8 mouse cellular contexts compared by ENCODE assay signal in genomic region chr4:126227077-126227761, GRCm38 (mm10). TPM values are rescaled to one million over a fixed set of nuclear protein-coding genes. Genes with fewer than 3 reads are reported as not detected.
DNase-seq lines count a peak whose midpoint lies in the region; ATAC-seq and TF ChIP-seq lines count a peak whose summit lies in the region.

No protein-coding gene starts in this region.

- no peaks in the 10 kb centered on the region for H3K9me3 ChIP-seq in embryonic facial prominence, embryonic 15.5 days (replicated peaks)
- H3K9me3 ChIP-seq in limb, embryonic 14.5 days (ENCODE audit: control insufficient read depth, low read length) = no peaks in the 10 kb centered on the region
- H3K9me3 ChIP-seq in midbrain, embryonic 16.5 days (replicated peaks; ENCODE audit: control insufficient read depth, low read length, poor library complexity, severe bottlenecking) = no peaks in the 10 kb centered on the region

- H3K27ac ChIP-seq in bone marrow, adult 2 months (ENCODE audit: control insufficient read depth, insufficient read depth, low read depth, low read length, poor library complexity) = no peak overlapping the region
- peak overlapping the region; percentile 71 for H3K27ac ChIP-seq in embryonic facial prominence, embryonic 15.5 days (replicated peaks)
- H3K27ac ChIP-seq in limb, embryonic 14.5 days (replicated peaks; ENCODE audit: low read depth, low read length) = no peak overlapping the region
- H3K27ac ChIP-seq in midbrain, embryonic 16.5 days (ENCODE audit: low read length) = no peak overlapping the region

- peak; percentile 86 for DNase-seq in A20 (ENCODE audit: low read depth, low spot score)
- DNase-seq in heart, adult 9 months (ENCODE audit: low spot score in 2 of 2) = peak; percentile 89 to 93
- peak; percentile 93 for DNase-seq in kidney, adult 9 months
- DNase-seq in limb, embryonic 14.5 days (ENCODE audit: low spot score) = peak; percentile 85
- DNase-seq in spleen, postnatal 10 days (ENCODE audit: low spot score in 2 of 2) = peak; percentile 82 to 90

- WGBS in bone marrow, adult 2 months = 9% methylated on average over 18 of the region's 18 CpGs
- WGBS in embryonic facial prominence, embryonic 15.5 days = 4% methylated on average over 18 of the region's 18 CpGs
- 6% methylated on average over 18 of the region's 18 CpGs for WGBS in limb, embryonic 14.5 days
- 8% methylated on average over 18 of the region's 18 CpGs for WGBS in midbrain, embryonic 16.5 days

- no peaks in the 10 kb centered on the region for H3K27me3 ChIP-seq in embryonic facial prominence, embryonic 15.5 days
- no peaks in the 10 kb centered on the region for H3K27me3 ChIP-seq in limb, embryonic 14.5 days (ENCODE audit: control insufficient read depth, insufficient read depth, low read length)
- H3K27me3 ChIP-seq in midbrain, embryonic 16.5 days (ENCODE audit: control insufficient read depth, insufficient read depth, low read depth, low read length) = no peaks in the 10 kb centered on the region

- peak overlapping the region; percentile 4; the same call in 1 of the 2 replicates for H3K9ac ChIP-seq in embryonic facial prominence, embryonic 15.5 days
- H3K9ac ChIP-seq in limb, embryonic 14.5 days (ENCODE audit: low read depth, low read length, severe bottlenecking) = no peak overlapping the region
- H3K9ac ChIP-seq in midbrain, embryonic 16.5 days (ENCODE audit: low read depth, low read length) = no peak overlapping the region

- H3K4me1 ChIP-seq in bone marrow, adult 2 months (ENCODE audit: control insufficient read depth, insufficient read depth, low read length) = no peaks in the 10 kb centered on the region
- peaks cover 9% of the 10 kb centered on the region for H3K4me1 ChIP-seq in embryonic facial prominence, embryonic 15.5 days
- no peaks in the 10 kb centered on the region for H3K4me1 ChIP-seq in limb, embryonic 14.5 days (ENCODE audit: control insufficient read depth, insufficient read depth, low read length)
- peaks cover 8% of the 10 kb centered on the region for H3K4me1 ChIP-seq in midbrain, embryonic 16.5 days (ENCODE audit: control insufficient read depth, insufficient read depth, low read length)

- peak overlapping the region; percentile 71 for H3K4me2 ChIP-seq in embryonic facial prominence, embryonic 15.5 days (replicated peaks)
- peak overlapping the region; percentile 44 for H3K4me2 ChIP-seq in limb, embryonic 14.5 days (replicated peaks; ENCODE audit: low read depth, low read length, severe bottlenecking)
- peak overlapping the region; percentile 52 for H3K4me2 ChIP-seq in midbrain, embryonic 16.5 days (ENCODE audit: low read length)

- no peak for TF ChIP-seq POLR2A in bone marrow, adult 2 months (IDR thresholded peaks at IDR 0.05; ENCODE audit: borderline replicate concordance, control insufficient read depth, low read depth, low read length)
- no peak for TF ChIP-seq POLR2A in limb, embryonic 14.5 days (IDR thresholded peaks at IDR 0.05; ENCODE audit: borderline replicate concordance, extremely low read depth, insufficient read depth, insufficient read length)

- H3K36me3 ChIP-seq in embryonic facial prominence, embryonic 15.5 days = peaks cover 20% of the 10 kb centered on the region
- H3K36me3 ChIP-seq in limb, embryonic 14.5 days (ENCODE audit: control insufficient read depth, insufficient read depth, low read length) = peaks cover 23% of the 10 kb centered on the region
- H3K36me3 ChIP-seq in midbrain, embryonic 16.5 days (ENCODE audit: control insufficient read depth, insufficient read depth, low read length) = peaks cover 15% of the 10 kb centered on the region

- ATAC-seq in embryonic facial prominence, embryonic 15.5 days (ENCODE audit: insufficient number of reproducible peaks, low FRiP score, low TSS enrichment, low read depth) = peak; percentile 82
- peak; percentile 56; the same call in 1 of the 2 replicates for ATAC-seq in limb, embryonic 14.5 days (ENCODE audit: low FRiP score, low read depth)
- peak; percentile 68 for ATAC-seq in midbrain, embryonic 16.5 days

- H3K4me3 ChIP-seq in bone marrow, adult 2 months (replicated peaks; ENCODE audit: control insufficient read depth, low read depth, low read length) = no peak overlapping the region
- H3K4me3 ChIP-seq in embryonic facial prominence, embryonic 15.5 days (replicated peaks) = peak overlapping the region; percentile 37
- peak overlapping the region; percentile 19 for H3K4me3 ChIP-seq in limb, embryonic 14.5 days (replicated peaks; ENCODE audit: low read length)
- H3K4me3 ChIP-seq in midbrain, embryonic 16.5 days (ENCODE audit: low read depth, low read length) = peak overlapping the region; percentile 24

- peak; percentile 83 for TF ChIP-seq CTCF in bone marrow, adult 2 months (IDR thresholded peaks at IDR 0.05; ENCODE audit: control insufficient read depth, insufficient read depth, low read length)

RNA-seq across cellular contexts. Expression of gene Thrap3, which starts 24.7 kb away (rescaled TPM):
- polyA plus RNA-seq in bone marrow, adult 2 months (2011; ENCODE audit: insufficient read depth, insufficient read length, low replicate concordance, missing spikeins) = 133 and 198 TPM in 2 replicates
- 191 and 208 TPM in 2 replicates for polyA plus RNA-seq in embryonic facial prominence, embryonic 15.5 days (2015; fragmentation: Nextera tagmentation; extraction: Ambion mirVana)
- 168 and 191 TPM in 2 replicates for polyA plus RNA-seq in limb, embryonic 14.5 days (2012; rRNA removed)
- polyA plus RNA-seq in limb, embryonic 14.5 days (2014; fragmentation: Nextera tagmentation; extraction: Ambion mirVana) = 204 and 229 TPM in 2 replicates
- 124 and 137 TPM in 2 replicates for polyA plus RNA-seq in midbrain, embryonic 16.5 days (2015; fragmentation: Nextera tagmentation; extraction: Ambion mirVana)

RNA-seq across cellular contexts. Expression of gene Map7d1, which starts 28.9 kb away (rescaled TPM):
- polyA plus RNA-seq in bone marrow, adult 2 months (2011; ENCODE audit: insufficient read depth, insufficient read length, low replicate concordance, missing spikeins) = 28.7 and 45.5 TPM in 2 replicates
- polyA plus RNA-seq in embryonic facial prominence, embryonic 15.5 days (2015; fragmentation: Nextera tagmentation; extraction: Ambion mirVana) = 59.9 and 60.4 TPM in 2 replicates
- polyA plus RNA-seq in limb, embryonic 14.5 days (2012; rRNA removed) = 113 and 119 TPM in 2 replicates
- 58.3 and 68.4 TPM in 2 replicates for polyA plus RNA-seq in limb, embryonic 14.5 days (2014; fragmentation: Nextera tagmentation; extraction: Ambion mirVana)
- polyA plus RNA-seq in midbrain, embryonic 16.5 days (2015; fragmentation: Nextera tagmentation; extraction: Ambion mirVana) = 66.1 and 68.2 TPM in 2 replicates

RNA-seq across cellular contexts. Expression of gene Trappc3, which starts 34.9 kb away (rescaled TPM):
- polyA plus RNA-seq in bone marrow, adult 2 months (2011; ENCODE audit: insufficient read depth, insufficient read length, low replicate concordance, missing spikeins) = 24.1 and 32.5 TPM in 2 replicates
- polyA plus RNA-seq in embryonic facial prominence, embryonic 15.5 days (2015; fragmentation: Nextera tagmentation; extraction: Ambion mirVana) = 124 and 132 TPM in 2 replicates
- polyA plus RNA-seq in limb, embryonic 14.5 days (2012; rRNA removed) = 93.6 and 113 TPM in 2 replicates
- 34.5 and 38.3 TPM in 2 replicates for polyA plus RNA-seq in limb, embryonic 14.5 days (2014; fragmentation: Nextera tagmentation; extraction: Ambion mirVana)
- 193 and 198 TPM in 2 replicates for polyA plus RNA-seq in midbrain, embryonic 16.5 days (2015; fragmentation: Nextera tagmentation; extraction: Ambion mirVana)

RNA-seq across cellular contexts. Expression of gene Col8a2, which starts 59.4 kb away (rescaled TPM):
- polyA plus RNA-seq in bone marrow, adult 2 months (2011; ENCODE audit: insufficient read depth, insufficient read length, low replicate concordance, missing spikeins) = 0.57 TPM in 1 of 2 replicates, not detected in the other
- polyA plus RNA-seq in embryonic facial prominence, embryonic 15.5 days (2015; fragmentation: Nextera tagmentation; extraction: Ambion mirVana) = 48.6 and 60.1 TPM in 2 replicates
- 50.3 and 57.4 TPM in 2 replicates for polyA plus RNA-seq in limb, embryonic 14.5 days (2012; rRNA removed)
- 74.6 and 75.4 TPM in 2 replicates for polyA plus RNA-seq in limb, embryonic 14.5 days (2014; fragmentation: Nextera tagmentation; extraction: Ambion mirVana)
- polyA plus RNA-seq in midbrain, embryonic 16.5 days (2015; fragmentation: Nextera tagmentation; extraction: Ambion mirVana) = 2.2 and 2.5 TPM in 2 replicates
